Mouse (Mus musculus) embryonic stem cell, embryonic (primary cell): ENCODE measurements around the gene Patl1.
"Not testable (repeated sequence)": the region's sequence is repeated elsewhere in the genome, so short reads cannot be mapped to it uniquely, and the experiment has no call there.

Experiments used
- CTCF ChIA-PET, 4 experiments: fragments of 300-600 bp in 2 of 4; fragments of 350-600 bp in 2 of 4; sonication (Branson Sonifier 250); formaldehyde crosslinking; loops; one replicate each; lab custom pipeline; 2022; ENCODE audit warnings: inconsistent platforms in 2 of 4; lab: Charles Lee
- POLR2A ChIA-PET, 4 experiments: fragments of 300-600 bp in 2 of 4; fragments of 350-600 bp in 2 of 4; sonication (Branson Sonifier 250); formaldehyde crosslinking; loops; one replicate each; lab custom pipeline; 2022; ENCODE audit warnings: antibody characterized with exemption in 4 of 4, inconsistent platforms in 1 of 4; lab: Charles Lee

Gene Patl1

DNA sequence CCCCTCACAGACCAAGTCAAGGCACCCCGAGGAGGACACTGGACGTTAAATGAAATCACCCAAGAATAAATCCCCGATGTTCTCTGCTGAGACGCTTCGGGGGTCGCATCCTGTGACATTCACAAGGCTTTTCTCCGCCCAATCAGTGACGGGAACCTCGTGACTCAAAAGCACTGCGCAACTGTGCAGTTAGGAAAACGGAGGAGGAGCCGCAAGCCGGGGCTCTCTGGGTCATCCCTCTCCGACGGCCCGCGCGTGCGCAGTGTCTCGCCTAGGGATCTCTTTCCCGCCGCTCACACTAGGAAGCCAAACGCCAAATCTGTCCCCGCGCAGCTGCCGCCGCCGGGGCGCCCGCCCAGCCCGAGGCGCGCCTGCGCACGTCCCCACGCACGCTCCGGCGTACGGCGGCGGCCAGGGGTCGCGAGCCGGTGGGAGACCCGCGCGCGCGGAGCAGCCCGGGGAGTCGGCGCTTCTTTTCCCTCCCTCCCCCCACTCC is at the start of gene Patl1:
Gene Patl1, plus strand, starts transcription at position 363 of the 496 bp plus-strand sequence.
- ChIA-PET POLR2A (interaction anchor here in 3 of 4 experiments (0.8 to 6.0 kb wide), 52 partner anchors 9 to 142 kb away, joined by 3 to 91 read pairs (median 6); partner anchors contain the start of genes Osbp (in 3 of the 3), Stx3 (in 2 of the 3) and Mrpl16 (in 1 of the 3)), CTCF (interaction anchor here in 1 of 4 experiments (1.5 kb wide), 1 partner anchor 53 kb away, joined by 4 read pairs; the partner anchor contains the start of gene Osbp)

DNA sequence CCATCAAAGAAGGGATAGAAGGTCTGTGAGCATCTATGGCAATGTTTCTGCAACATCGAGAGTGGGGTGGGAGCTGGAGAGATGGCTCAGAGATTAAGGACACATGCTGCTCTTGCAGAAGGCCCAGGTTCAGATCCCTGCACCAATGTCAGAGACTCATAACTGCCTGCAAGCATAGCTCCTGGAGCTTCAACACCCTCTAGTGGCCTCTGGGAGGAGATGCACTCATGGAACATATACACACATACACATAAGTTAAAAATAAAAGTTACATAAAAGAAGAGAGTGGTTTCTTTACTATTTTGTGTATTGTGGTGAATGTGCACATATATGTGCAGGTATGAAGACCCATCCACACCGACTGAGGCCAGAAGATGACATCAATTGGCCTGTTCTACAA is 44.4 kb upstream of the Patl1 start:
- POLR2A ChIA-PET = interaction anchor here in 3 of 4 experiments (0.6 to 1.2 kb wide), 7 partner anchors 17 to 91 kb away, joined by 3 to 4 read pairs (median 3); no protein-coding TSS in a partner anchor
- CTCF ChIA-PET = interaction anchor here (0.6 to 1.9 kb wide), 6 partner anchors 48 to 203 kb away, joined by 3 to 13 read pairs (median 4); no protein-coding TSS in a partner anchor

DNA sequence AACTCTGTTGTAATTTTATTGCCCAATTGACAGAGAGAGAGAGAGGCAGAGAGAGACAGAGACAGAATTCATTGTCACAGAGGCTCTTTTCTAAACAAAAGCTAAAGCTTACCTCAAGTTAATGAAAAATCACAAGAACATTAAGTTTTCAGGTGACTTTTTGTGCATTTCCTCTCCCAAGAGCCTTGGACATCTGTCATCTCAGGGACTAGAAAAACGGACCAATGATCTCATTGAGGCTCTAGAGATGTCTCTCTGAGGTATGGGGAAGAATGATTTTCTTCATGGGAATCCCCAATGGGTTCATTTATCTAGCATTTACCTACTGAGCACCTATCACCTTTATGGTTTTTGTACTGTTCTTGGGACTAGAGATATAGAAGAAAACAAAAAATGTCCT is 37.2 kb upstream of the Patl1 start, which contains the start of gene Olfr1419:
Gene Olfr1419, minus strand, starts transcription at position 101 of the 400 bp plus-strand sequence.
- ChIA-PET CTCF (no interaction called here), POLR2A (interaction anchor here in 1 of 4 experiments (1.3 kb wide), 1 partner anchor 90 kb away, joined by 3 read pairs; the partner anchor contains the start of gene Osbp)

DNA sequence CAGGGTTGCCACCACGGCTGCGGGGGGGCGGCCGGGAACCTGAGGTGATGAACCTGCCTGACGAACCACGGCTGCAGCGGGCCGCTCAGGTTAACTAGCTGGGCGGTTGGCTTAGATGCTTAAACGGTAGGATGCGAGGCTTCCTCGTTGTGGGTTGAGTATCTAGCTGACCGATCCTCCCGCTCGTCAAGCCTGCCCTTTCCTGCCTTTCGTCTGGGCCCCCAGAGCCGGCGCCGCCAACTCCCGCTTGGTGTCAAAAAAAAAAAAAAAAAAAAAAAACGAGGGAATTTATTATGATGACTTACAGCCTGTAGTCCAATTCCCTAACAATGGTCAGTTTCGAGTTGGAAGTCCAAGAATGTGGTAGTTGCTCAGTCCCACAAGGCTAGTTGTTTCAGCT is 33.8 kb upstream of the Patl1 start:
- ChIA-PET CTCF (interaction anchor here in 2 of 4 experiments (0.7 to 1.4 kb wide), 2 partner anchors 10 to 329 kb away, joined by 3 to 8 read pairs; no protein-coding TSS in a partner anchor), POLR2A (interaction anchor here in 3 of 4 experiments (0.7 to 2.3 kb wide), 9 partner anchors 9 to 267 kb away, joined by 3 to 7 read pairs (median 4); partner anchors contain the start of gene Patl1 (in 1 of the 3))

DNA sequence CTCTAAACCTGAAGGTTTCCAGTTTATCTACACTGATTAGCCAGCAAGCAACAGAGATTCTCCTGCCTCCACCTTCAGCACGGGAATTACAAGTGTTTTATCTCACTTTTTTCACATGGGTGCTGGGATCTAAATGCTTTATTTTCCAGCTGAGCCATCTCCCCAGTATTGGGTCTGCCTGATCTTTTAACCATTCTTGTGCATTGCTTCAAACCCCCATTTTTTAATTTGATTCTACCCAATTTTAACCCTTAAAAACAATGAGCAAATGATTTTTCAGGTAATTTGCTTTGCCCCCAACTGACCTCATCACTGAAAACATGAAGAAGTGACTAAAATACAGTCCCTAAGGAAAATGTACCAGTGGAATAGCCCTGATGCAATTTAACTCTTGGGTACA is 25.9 kb upstream of the Patl1 start, which contains the start of gene Olfr1420:
Gene Olfr1420, plus strand, starts transcription at position 301 of the 400 bp plus-strand sequence.
- ChIA-PET POLR2A (interaction anchor here in 1 of 4 experiments (0.9 kb wide), 1 partner anchor 25 kb away, joined by 5 read pairs; no protein-coding TSS in a partner anchor), CTCF (no interaction called here)

DNA sequence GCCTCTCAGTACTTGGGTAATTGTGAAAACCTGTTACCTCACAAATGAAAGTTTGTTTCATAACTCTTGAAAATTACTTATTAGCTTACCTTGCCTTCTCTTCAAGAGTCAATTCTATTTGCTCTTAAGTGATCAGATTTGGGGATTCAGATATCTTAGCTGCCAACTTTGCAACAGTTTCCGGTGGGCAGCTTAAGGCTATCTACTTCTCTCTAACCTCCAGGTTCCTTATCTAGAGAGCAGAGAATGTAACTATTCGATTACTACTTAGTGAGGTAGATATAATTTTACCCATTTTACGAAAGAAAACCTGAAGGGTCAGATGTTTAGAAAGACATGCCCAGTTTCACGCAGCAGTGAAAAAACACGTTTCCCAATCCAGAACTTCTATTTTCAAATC is 1.2 kb upstream of the Patl1 start:
- POLR2A ChIA-PET = interaction anchor here in 3 of 4 experiments (0.5 to 6.0 kb wide), 67 partner anchors 9 to 612 kb away, joined by 3 to 91 read pairs (median 4); partner anchors contain the start of genes Osbp (in 3 of the 3), Stx3 (in 2 of the 3), Mrpl16 (in 1 of the 3) and Olfr1420 (in 1 of the 3)
- CTCF ChIA-PET = interaction anchor here in 1 of 4 experiments (0.6 kb wide), 1 partner anchor 100 kb away, joined by 6 read pairs; no protein-coding TSS in a partner anchor

DNA sequence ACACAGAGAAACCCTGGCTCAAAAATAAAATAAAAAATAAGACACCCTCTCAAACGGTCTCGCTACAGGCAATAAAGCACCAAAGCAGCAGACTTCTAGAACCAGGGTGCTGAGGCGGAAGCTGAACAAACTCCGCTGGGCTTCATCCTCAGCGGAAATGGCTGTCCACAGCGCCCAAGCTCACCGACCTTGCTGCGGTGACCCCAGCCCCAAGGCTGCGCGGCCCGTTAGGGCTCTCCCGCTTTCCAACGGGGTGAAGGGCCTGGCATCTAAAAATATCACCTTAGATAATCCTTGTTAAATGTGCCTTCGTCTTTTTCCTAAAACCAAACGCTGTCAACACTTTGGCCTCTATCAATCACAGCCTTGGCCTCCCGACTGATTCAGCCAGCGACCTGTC is 596 bp upstream of the Patl1 start:
- POLR2A ChIA-PET = interaction anchor here in 3 of 4 experiments (0.5 to 6.0 kb wide), 56 partner anchors 8 to 168 kb away, joined by 3 to 91 read pairs (median 5); partner anchors contain the start of genes Osbp (in 3 of the 3), Stx3 (in 2 of the 3) and Olfr1420 (in 1 of the 3)
- CTCF ChIA-PET = interaction anchor here in 1 of 4 experiments (0.6 kb wide), 1 partner anchor 100 kb away, joined by 6 read pairs; no protein-coding TSS in a partner anchor

DNA sequence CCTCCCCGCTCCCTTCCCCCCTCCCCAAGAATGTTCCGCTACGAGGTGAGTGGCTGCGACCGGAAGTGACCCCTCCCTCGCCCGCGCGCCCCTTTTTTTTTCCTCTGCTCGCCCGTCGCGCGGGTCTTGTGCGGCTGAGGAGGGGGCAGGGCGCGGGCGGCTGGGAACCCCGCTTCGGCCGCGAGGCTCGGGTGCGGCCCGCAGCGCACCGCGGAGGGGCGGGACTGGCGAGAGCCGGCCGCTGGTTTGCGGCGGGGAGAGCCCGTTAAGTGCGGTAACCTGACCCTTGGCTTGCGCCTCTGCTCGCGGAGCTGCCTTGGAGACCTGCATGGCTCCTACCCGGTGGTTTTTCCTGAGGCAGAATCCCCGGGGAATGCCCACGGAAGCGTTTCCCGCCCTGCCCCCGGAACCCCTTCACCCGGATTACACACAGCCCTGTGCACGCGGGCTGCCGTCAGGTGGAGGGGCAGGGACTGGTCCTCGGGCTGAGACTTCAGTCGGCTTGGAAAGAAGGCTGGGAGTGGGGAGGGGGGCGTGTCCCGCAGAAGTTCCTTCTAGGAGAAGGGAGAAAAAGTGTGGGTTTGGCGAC is 428 bp downstream of the Patl1 start:
- POLR2A ChIA-PET = interaction anchor here (0.6 to 6.0 kb wide), 54 partner anchors 8 to 142 kb away, joined by 3 to 91 read pairs (median 6); partner anchors contain the start of genes Osbp (in 3 of the 4), Stx3 (in 2 of the 4) and Mrpl16 (in 1 of the 4)
- CTCF ChIA-PET = interaction anchor here in 1 of 4 experiments (0.9 to 1.5 kb wide), 2 partner anchors 52 to 135 kb away, joined by 3 to 4 read pairs; partner anchors contain the start of gene Osbp

DNA sequence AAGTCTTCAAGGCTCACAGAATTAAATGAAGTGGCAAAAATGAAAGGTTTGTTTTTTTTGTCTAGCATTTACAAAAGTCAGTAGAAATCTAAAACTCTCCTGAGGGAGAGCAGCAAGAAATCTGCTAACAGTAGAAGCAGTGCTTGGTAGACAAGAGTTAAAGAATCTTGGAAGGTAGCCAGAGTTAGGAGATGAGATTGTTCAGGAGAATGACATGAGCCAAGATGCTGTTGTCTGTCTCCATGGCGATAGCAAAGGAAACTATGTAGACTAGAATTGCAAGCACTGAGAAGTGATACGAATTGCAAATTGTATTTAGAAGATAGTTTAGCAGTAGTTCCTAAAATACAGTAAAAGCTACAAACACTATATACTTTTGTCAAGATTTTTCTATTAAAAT is 3.6 kb downstream of the Patl1 start:
- ChIA-PET CTCF (no interaction called here), POLR2A (interaction anchor here in 2 of 4 experiments (0.6 to 6.0 kb wide), 10 partner anchors 8 to 130 kb away, joined by 3 to 91 read pairs (median 10); partner anchors contain the start of genes Osbp (in 2 of the 2) and Stx3 (in 1 of the 2))

DNA sequence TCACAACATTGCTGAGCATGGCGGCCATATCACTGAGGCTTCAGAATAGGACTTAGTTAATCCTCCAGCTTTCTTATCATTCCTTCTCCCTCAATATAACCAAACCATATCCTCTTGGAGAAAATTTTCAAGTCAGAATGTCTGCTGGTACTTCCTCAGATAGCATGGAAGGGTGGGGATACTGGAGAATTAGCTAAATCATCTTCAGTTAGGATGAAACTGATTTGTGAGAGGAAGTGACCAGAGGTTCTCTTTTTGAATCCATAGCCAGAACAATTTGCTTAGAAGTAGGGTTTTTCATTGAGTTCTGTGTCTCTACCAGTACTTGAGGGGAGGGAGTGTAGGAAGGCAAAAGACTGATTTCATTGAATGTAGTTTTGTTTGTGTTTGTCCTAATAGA is 9.9 kb downstream of the Patl1 start:
- ChIA-PET POLR2A (interaction anchor here in 2 of 4 experiments (0.8 to 5.9 kb wide), 7 partner anchors 8 to 43 kb away, joined by 3 to 46 read pairs (median 4); partner anchors contain the start of gene Patl1 (in 2 of the 2)), CTCF (interaction anchor here in 1 of 4 experiments (1.1 kb wide), 1 partner anchor 10 kb away, joined by 3 read pairs; no protein-coding TSS in a partner anchor)

DNA sequence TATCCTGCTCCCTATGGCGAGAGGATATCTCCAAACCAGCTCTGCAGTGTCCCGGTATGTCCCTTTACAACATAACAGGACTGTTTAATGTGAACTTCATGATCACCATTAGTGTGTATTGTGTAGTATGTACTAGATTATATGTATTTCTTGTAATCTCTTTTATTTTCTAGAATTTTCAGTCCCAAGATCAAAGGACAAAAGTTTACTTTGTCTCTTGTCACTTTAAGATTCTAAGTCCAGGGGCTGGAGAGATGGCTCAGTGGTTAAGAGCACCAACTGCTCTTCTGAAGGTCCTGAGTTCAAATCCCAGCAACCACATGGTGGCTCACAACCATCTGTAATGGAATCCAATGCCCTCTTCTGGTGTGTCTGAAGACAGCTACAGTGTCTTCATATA is 10.3 kb downstream of the Patl1 start:
- CTCF ChIA-PET = not testable (repeated sequence)
- POLR2A ChIA-PET = interaction anchor here in 2 of 4 experiments (1.2 to 5.9 kb wide), 6 partner anchors 9 to 115 kb away, joined by 3 to 46 read pairs (median 6); partner anchors contain the start of gene Patl1 (in 2 of the 2)

DNA sequence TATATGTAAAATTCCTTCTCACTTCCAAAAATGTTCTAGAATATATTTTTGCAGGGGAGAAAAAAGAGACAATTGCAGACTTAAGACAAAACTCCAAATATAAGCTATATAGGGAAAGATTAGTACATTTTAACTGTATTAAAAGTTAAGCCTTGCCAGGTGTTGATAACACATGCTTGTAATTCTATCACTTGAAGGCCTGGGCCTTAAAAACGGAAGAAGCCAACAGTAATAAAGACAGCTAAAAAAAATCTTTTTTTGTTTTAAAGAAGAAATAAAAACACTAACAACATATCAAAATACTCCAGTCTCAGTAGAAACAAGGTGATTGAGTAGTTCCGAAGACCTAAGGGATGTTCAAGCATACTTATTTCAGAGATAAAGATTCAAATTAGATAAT is 14.2 kb downstream of the Patl1 start:
- ChIA-PET CTCF (no interaction called here), POLR2A (interaction anchor here in 1 of 4 experiments (0.8 to 5.9 kb wide), 4 partner anchors 10 to 37 kb away, joined by 3 to 46 read pairs (median 3); partner anchors contain the start of gene Patl1)

DNA sequence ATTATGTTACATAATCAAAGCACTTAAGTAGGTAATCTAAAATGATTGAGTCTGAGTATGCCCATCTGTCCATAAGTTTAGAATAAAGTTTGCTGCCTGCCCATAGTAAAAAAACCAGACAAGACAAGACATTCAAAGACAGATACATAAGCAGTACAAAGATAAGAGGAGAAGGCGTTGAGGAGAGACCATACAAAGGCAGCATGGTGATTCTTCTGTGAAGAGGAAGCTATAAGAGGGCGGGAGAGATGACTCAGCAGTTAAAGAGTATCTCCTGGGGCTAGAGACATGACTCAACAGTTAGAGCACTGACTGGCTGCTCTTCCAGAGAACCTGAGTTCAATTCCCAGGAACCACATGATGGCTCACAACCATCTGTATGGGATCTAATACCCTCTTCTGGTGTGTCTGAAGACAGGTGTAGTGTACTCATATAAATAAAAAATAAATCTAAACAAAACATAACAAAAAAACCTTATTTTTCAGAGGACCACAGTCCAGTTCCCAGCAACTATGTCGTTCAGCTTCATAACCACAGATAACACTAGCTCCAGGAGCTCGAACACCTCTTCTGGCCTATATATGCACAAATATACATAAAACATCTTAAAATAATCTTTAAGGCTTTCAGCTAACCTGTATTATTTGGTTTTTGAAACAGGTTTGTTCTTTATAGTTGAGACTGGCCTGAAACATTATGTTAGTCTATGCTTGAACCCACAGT is 16.0 kb downstream of the Patl1 start:
- POLR2A ChIA-PET = interaction anchor here in 3 of 4 experiments (0.6 to 3.9 kb wide), 20 partner anchors 8 to 121 kb away, joined by 3 to 44 read pairs (median 3); partner anchors contain the start of genes Osbp (in 2 of the 3), Patl1 (in 2 of the 3) and Stx3 (in 1 of the 3)
- CTCF ChIA-PET = no interaction called here

DNA sequence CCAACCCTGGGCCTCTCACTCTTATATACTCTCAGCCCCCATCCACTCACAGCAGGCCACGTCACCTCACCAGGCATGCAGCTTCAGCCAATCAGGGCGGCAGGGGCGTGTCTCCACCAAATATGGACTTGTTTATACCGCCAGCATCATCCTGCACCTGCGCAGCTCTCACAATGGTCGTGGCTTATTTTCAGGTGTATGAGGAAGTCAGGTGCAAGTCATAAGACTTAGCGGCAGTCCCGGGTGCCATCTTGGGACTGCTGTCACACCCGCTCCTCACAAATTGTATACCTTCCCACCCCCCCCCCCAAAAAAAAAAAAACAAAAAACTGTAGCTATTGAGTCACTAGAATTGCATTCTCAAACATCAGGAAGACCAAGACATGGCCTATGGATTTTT is 34.3 kb downstream of the Patl1 start:
- CTCF ChIA-PET = interaction anchor here in 2 of 4 experiments (0.6 to 1.1 kb wide), 2 partner anchors 8 to 19 kb away, joined by 4 to 6 read pairs; no protein-coding TSS in a partner anchor
- POLR2A ChIA-PET = interaction anchor here (0.6 to 2.6 kb wide), 27 partner anchors 9 to 1032 kb away, joined by 3 to 34 read pairs (median 3); partner anchors contain the start of genes Osbp (in 3 of the 4), Patl1 (in 2 of the 4) and Stx3 (in 1 of the 4)

DNA sequence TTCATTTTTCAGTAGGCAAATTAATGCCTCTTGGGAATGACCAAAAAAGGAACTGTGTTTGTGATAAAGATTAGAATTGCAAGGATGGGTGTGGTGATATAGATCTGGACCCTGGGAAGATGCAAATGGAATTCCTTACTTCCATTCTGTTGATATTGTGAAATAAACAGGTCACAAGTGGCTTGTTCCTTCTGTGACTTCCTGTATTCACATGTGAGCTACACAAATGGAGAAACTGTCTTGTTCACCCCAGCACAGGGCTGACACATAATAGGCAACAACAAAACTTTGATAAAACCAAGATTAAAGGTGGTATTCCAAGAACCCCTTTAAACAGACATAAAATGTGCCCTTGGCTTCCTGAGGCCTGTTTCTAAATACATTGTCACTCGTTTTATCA is 37.7 kb downstream of the Patl1 start:
- ChIA-PET POLR2A (interaction anchor here in 3 of 4 experiments (0.5 to 8.4 kb wide), 15 partner anchors 8 to 131 kb away, joined by 3 to 122 read pairs (median 4); partner anchors contain the start of genes Osbp (in 3 of the 3), Patl1 (in 1 of the 3) and Stx3 (in 1 of the 3)), CTCF (interaction anchor here in 1 of 4 experiments (0.7 kb wide), 1 partner anchor 967 kb away, joined by 6 read pairs; no protein-coding TSS in a partner anchor)

DNA sequence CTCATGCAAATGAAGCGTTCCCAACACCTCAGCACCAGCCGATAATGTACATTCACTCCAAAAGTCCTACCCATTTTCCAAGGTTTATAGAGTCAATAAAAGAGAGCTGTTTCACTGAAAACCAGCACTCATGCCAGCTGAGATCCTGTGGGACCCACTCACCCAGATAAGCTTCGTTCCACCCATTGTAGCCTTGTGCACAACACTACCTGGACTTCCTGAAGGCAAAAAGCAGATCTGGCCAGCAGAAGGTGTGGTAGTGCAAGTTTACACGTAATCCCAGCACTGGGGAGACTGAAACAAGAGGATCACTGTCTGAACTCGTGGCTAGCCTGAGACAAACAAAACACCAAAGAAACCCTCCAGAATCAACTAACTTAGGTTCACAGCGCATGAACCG is 38.5 kb downstream of the Patl1 start:
- POLR2A ChIA-PET = interaction anchor here in 3 of 4 experiments (0.6 to 8.4 kb wide), 17 partner anchors 8 to 132 kb away, joined by 3 to 122 read pairs (median 3); partner anchors contain the start of genes Osbp (in 3 of the 3), Patl1 (in 1 of the 3) and Stx3 (in 1 of the 3)
- CTCF ChIA-PET = interaction anchor here in 2 of 4 experiments (0.6 to 1.0 kb wide), 2 partner anchors 14 to 20 kb away, joined by 3 read pairs; no protein-coding TSS in a partner anchor
